Mouse (Mus musculus) midbrain, postnatal 0 days (tissue): ENCODE results near the gene Meis2. TPM values are rescaled to one million over a fixed set of nuclear protein-coding genes. Genes with fewer than 3 reads are reported as not detected.
A peak's percentile ranks its signal among the peaks of the same experiment; 100 is the strongest.

Experiments
- ATAC-seq: fragments of 200-750 bp; cut with Nextera tagmentation; 2 replicates; pipeline ENCODE4 v1.8.0; 2017; ENCODE audit warnings: moderate number of reproducible peaks, mild to moderate bottlenecking, moderate TSS enrichment, moderate library complexity; ENCODE audit not compliant: low FRiP score
- DNase-seq: peaks from one replicate; pipeline ENCODE4 v3.0.0-alpha.2; 2015; ENCODE audit warnings: low spot score
- H3K27ac ChIP-seq: fragments of 300-500 bp; sonication (generic); 2 replicates; pipeline ENCODE4 v1.5.1; 2014; ENCODE audit warnings: low read depth, mild to moderate bottlenecking, low read length, mixed read lengths
- H3K27me3 ChIP-seq: fragments of 300-500 bp; sonication (generic); 2 replicates; pipeline ENCODE4 v1.6.1; 2014; ENCODE audit warnings: low read length, control low read depth, mixed read lengths; ENCODE audit not compliant: insufficient read depth
- H3K36me3 ChIP-seq: fragments of 300-500 bp; sonication (generic); 2 replicates; pipeline ENCODE4 v1.6.1; 2014; ENCODE audit warnings: low read length, control low read depth, mixed read lengths; ENCODE audit not compliant: insufficient read depth
- H3K4me1 ChIP-seq: fragments of 300-500 bp; sonication (generic); 2 replicates; pipeline ENCODE4 v1.6.1; 2014; ENCODE audit warnings: mild to moderate bottlenecking, control low read depth, antibody characterized with exemption, low read length, mixed read lengths; ENCODE audit not compliant: insufficient read depth
- H3K4me2 ChIP-seq: fragments of 300-500 bp; sonication (generic); 2 replicates; pipeline ENCODE4 v1.6.1; 2014; ENCODE audit warnings: low read depth, mild to moderate bottlenecking, low read length, mixed read lengths; ENCODE audit not compliant: poor library complexity, severe bottlenecking
- H3K4me3 ChIP-seq: fragments of 300-500 bp; sonication (generic); 2 replicates; pipeline ENCODE4 v1.5.1; 2014; ENCODE audit warnings: low read depth, mild to moderate bottlenecking, low read length, moderate library complexity
- H3K9ac ChIP-seq: fragments of 300-500 bp; sonication (generic); replicated peaks from 2 replicates; pipeline ENCODE4 v1.6.1; 2014; ENCODE audit warnings: mild to moderate bottlenecking, low read length, moderate library complexity, mixed read lengths; ENCODE audit not compliant: poor library complexity, severe bottlenecking
- H3K9me3 ChIP-seq: fragments of 300-500 bp; sonication (generic); 2 replicates; pipeline ENCODE4 v1.6.1; 2016; ENCODE audit warnings: low read length, control low read depth
- CTCF ChIP-seq: IDR thresholded peaks from 2 replicates; pipeline ENCODE4 v1.5.1; 2016; ENCODE audit warnings: antibody characterized with exemption, mild to moderate bottlenecking
- WGBS: fragments of 180-500 bp; shearing (Covaris S2); extraction: QIAGEN DNeasy Blood & Tissue Kit; methylation state at CpG from one replicate; pipeline ENCODE4 v1.1.7; 2014; 5-methylcytosine and 5-hydroxymethylcytosine counted together
- polyA plus RNA-seq: library from polyadenylated mRNA; unstranded; fragments of >200 nt; fragmentation: Nextera tagmentation; extraction: Ambion mirVana; gene quantifications from 2 replicates; pipeline ENCODE4 v1.2.1, GENCODE M21; 2015
- total RNA-seq: library from RNA; depleted of rRNA; stranded (reverse); fragments of >200 nt; gene quantifications from 2 replicates; pipeline ENCODE4 v1.2.3, GENCODE M21; 2014

The Meis2 gene
- total and polyA plus RNA-seq, 2 experiments from 2014 or later, result 52.1 to 147 TPM

- ATAC-seq (peak; percentile 44; the same call in 1 of the 2 replicates), DNase-seq (no peak)
- 27% methylated on average over 12 of the region's 12 CpGs for WGBS
- no peak overlapping the region for H3K27ac ChIP-seq
- no peak overlapping the region; the same call in 1 of the 2 replicates for H3K4me2 ChIP-seq
- TF ChIP-seq CTCF, result no peak
- no peaks in the 10 kb centered on the region for H3K4me1 ChIP-seq
- no peak overlapping the region for H3K9ac ChIP-seq
- H3K27me3 ChIP-seq, result no peaks in the 10 kb centered on the region
- H3K9me3 ChIP-seq, result no peaks in the 10 kb centered on the region
- H3K36me3 ChIP-seq, result no peaks in the 10 kb centered on the region
- no peak overlapping the region for H3K4me3 ChIP-seq
Measured at GRCm38 (mm10) chr2:116042934-116043698, 22.5 kb downstream of the Meis2 start.

DNA sequence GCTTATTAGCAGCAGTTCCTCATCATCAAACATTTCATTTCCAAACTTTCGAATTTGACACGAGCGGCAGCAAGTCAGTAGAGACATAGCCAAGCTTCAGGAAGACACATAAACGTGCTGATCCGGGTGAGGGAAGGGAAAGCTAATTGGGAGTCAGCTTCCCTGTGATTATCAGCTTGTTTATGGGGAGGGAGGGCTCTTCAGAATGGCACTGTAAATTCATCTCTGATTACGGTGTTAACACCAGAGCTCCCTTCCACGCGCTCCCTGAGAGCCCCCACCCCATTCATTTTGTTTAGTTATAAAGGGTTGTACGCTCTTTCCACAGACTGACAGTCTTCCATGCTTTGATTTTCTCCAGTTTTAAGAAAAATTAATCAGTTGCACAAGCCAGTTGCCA is 23.2 kb downstream of the Meis2 start:
- Histone ChIP-seq H3K4me2 (peak overlapping the region; percentile 16; the same call in 1 of the 2 replicates), H3K9ac (no peak overlapping the region), H3K27ac (no peak overlapping the region; the same call in 1 of the 2 replicates), H3K4me1 (no peaks in the 10 kb centered on the region), H3K27me3 (no peaks in the 10 kb centered on the region), H3K4me3 (no peak overlapping the region), H3K9me3 (no peaks in the 10 kb centered on the region), H3K36me3 (no peaks in the 10 kb centered on the region)
- ATAC-seq, result 0 out of 2 replicates have a peak, but pooled peaks have one; percentile 4
- TF ChIP-seq CTCF, result no peak
- WGBS, result 61% methylated on average over 9 of the region's 9 CpGs
- DNase-seq, result no peak

DNA sequence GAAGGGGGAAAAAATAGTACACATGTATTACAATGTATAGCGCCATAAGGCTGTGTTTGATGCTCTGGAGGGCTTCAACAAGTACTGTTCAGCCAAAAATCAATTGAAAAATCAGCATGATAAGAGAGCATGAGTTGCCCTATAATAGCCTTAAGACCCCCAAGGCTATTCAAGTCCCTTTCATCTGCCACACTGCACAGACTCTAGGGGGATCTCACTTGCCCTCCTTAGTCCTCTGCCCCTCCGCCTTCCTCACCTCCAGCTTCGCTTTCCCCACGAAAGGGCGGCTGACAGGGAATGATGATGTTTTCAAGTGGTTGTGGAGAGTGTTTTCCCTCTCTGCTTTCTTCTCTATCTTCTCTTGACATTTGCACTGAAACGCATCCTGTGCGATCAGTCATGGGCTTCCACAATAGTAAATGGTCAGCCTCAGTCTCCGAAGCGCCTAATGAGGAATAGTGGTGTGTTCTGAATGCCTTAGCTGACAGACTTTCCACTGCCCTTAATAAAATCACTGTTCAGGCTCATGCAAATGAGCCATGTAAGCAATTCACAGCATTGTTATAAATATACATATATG is 23.9 kb downstream of the Meis2 start:
- Histone ChIP-seq H3K27ac (no peak overlapping the region), H3K4me2 (no peak overlapping the region), H3K4me1 (no peaks in the 10 kb centered on the region), H3K9me3 (no peaks in the 10 kb centered on the region), H3K36me3 (no peaks in the 10 kb centered on the region), H3K9ac (no peak overlapping the region), H3K27me3 (no peaks in the 10 kb centered on the region), H3K4me3 (no peak overlapping the region)
- 60% methylated on average over 9 of the region's 9 CpGs for WGBS
- ATAC-seq, result no peak
- no peak for DNase-seq
- no peak for TF ChIP-seq CTCF

DNA sequence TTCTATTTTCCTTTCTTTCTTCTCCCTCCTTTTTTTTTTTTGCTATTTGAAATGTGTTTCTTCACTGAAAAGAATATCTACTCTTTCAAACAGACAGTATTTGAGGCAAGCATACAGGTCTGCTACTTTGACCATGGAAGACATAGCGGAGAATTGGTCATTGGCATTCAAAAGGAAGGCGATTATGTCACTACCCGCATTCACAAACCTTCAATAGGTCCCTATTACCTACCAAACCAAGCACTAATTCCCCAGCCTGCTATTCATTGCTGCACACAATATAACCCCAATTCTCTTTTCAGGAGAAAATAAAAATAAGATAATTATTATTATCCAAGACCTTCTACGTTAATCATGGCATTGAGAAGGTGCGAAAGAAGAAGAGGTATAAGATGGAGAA is 30.3 kb downstream of the Meis2 start:
- no peak for ATAC-seq
- H3K9me3 ChIP-seq, result no peaks in the 10 kb centered on the region
- H3K4me2 ChIP-seq, result no peak overlapping the region
- H3K27ac ChIP-seq, result no peak overlapping the region
- H3K36me3 ChIP-seq, result no peaks in the 10 kb centered on the region
- 79% methylated on average over 5 of the region's 5 CpGs for WGBS
- H3K9ac ChIP-seq, result no peak overlapping the region
- TF ChIP-seq CTCF, result no peak
- DNase-seq, result no peak
- no peaks in the 10 kb centered on the region for H3K4me1 ChIP-seq
- H3K27me3 ChIP-seq, result no peaks in the 10 kb centered on the region
- no peak overlapping the region for H3K4me3 ChIP-seq

- Histone ChIP-seq H3K4me2 (no peak overlapping the region), H3K36me3 (no peaks in the 10 kb centered on the region), H3K9ac (no peak overlapping the region), H3K27ac (no peak overlapping the region), H3K9me3 (no peaks in the 10 kb centered on the region), H3K4me3 (no peak overlapping the region), H3K27me3 (no peaks in the 10 kb centered on the region), H3K4me1 (no peaks in the 10 kb centered on the region)
- TF ChIP-seq CTCF, result no peak
- 57% methylated on average over 3 of the region's 3 CpGs for WGBS
- no peak for ATAC-seq
- no peak for DNase-seq
Measured at GRCm38 (mm10) chr2:116028127-116028526, 37.5 kb downstream of the Meis2 start.

DNA sequence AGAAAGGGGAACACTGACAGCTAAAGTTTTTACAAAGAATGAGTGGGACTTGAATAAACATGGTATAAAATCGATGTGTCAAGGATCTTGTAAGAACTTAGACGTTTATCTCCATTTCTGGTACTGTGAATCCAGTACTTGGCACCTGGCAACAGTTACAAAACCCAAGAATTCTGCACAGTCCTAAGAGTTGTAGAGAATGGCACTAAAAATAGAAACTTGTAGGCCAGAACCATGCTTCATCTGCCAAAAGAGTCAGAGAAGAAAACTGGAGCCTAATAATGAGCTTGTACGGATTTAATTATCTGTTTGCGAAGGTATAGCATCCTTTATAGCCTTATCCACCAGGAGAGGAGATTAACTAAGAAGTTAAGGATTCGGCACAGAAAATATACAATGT is 42.8 kb downstream of the Meis2 start:
- H3K9ac ChIP-seq, result no peak overlapping the region
- H3K4me1 ChIP-seq, result peaks cover 6% of the 10 kb centered on the region; the same call in 1 of the 2 replicates
- H3K9me3 ChIP-seq, result no peaks in the 10 kb centered on the region
- no peaks in the 10 kb centered on the region for H3K36me3 ChIP-seq
- TF ChIP-seq CTCF, result no peak
- DNase-seq, result no peak
- no peaks in the 10 kb centered on the region for H3K27me3 ChIP-seq
- no peak overlapping the region for H3K27ac ChIP-seq
- no peak for ATAC-seq
- H3K4me3 ChIP-seq, result no peak overlapping the region
- no peak overlapping the region for H3K4me2 ChIP-seq
- WGBS, result 76% methylated on average over 5 of the region's 5 CpGs
